Mouse (Mus musculus): ENCODE results near the gene Ccdc51.

DNA sequence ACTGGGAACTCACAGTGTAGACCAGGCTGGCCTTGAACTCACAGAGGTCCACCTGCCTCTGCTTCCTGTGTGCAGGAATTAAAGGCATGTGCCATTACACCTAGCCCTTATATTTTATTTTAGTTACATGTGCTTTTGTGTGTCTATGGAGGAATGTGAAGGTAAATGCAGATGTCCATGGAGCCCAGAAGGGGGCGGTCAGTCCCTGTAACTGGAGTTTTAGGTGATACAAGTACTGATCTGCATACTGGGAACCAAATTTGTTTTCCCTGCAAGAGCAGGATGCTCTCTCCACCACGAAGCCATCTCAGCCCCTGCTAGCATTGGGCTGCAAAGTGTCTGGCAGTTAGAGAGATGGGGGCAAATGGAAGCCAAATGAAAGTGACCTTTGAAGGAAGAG lies 2.6 kb downstream of the Ccdc51 start:
- TF ChIP-seq CTCF (IDR thresholded peaks at IDR 0.05; ENCODE audit: control insufficient read depth, insufficient read depth, insufficient replicate concordance, low read depth, low read length) (no peak), POLR2A (IDR thresholded peaks at IDR 0.05; ENCODE audit: control insufficient read depth, low read depth, low read length) (no peak)
